Mouse (Mus musculus) liver, embryonic 16.5 days (tissue): ENCODE data around the gene Serpina3n. TPM values are rescaled to one million over a fixed set of nuclear protein-coding genes. Genes with fewer than 3 reads are reported as not detected.
A peak's percentile ranks its signal among the peaks of the same experiment; 100 is the strongest.
"Not testable (repeated sequence)": the region's sequence is repeated elsewhere in the genome, so short reads cannot be mapped to it uniquely, and the experiment has no call there.

Experiments used
- ATAC-seq: fragments of 200-750 bp; cut with Nextera tagmentation; 2 replicates; pipeline ENCODE4 v1.8.0; 2017; ENCODE audit warnings: low read depth, mild to moderate bottlenecking, moderate number of reproducible peaks, moderate library complexity
- H3K27ac ChIP-seq: fragments of 300-500 bp; sonication (generic); 2 replicates; pipeline ENCODE4 v1.5.1; 2014; ENCODE audit warnings: mild to moderate bottlenecking, low read length
- H3K27me3 ChIP-seq: fragments of 300-500 bp; sonication (generic); 2 replicates; pipeline ENCODE4 v1.6.1; 2014; ENCODE audit warnings: low read depth, low read length, mixed read lengths; ENCODE audit not compliant: control insufficient read depth, insufficient read depth
- H3K36me3 ChIP-seq: fragments of 300-500 bp; sonication (generic); 2 replicates; pipeline ENCODE4 v1.6.1; 2014; ENCODE audit warnings: mild to moderate bottlenecking; ENCODE audit not compliant: control insufficient read depth, insufficient read depth
- H3K4me1 ChIP-seq: fragments of 300-500 bp; sonication (generic); 2 replicates; pipeline ENCODE4 v1.6.1; 2014; ENCODE audit warnings: low read depth, low read length, mixed read lengths; ENCODE audit not compliant: control insufficient read depth
- H3K4me2 ChIP-seq: fragments of 300-500 bp; sonication (generic); 2 replicates; pipeline ENCODE4 v1.6.1; 2014; ENCODE audit warnings: low read depth, low read length, mixed read lengths
- H3K4me3 ChIP-seq: fragments of 300-500 bp; sonication (generic); 2 replicates; pipeline ENCODE4 v1.5.1; 2014; ENCODE audit warnings: low read depth, mild to moderate bottlenecking, low read length
- H3K9ac ChIP-seq: fragments of 300-500 bp; sonication (generic); 2 replicates; pipeline ENCODE4 v1.6.1; 2014; ENCODE audit warnings: low read depth, low read length
- H3K9me3 ChIP-seq: fragments of 300-500 bp; sonication (generic); replicated peaks from 2 replicates; pipeline ENCODE4 v1.6.1; 2016; ENCODE audit warnings: low read length; ENCODE audit not compliant: control insufficient read depth
- WGBS: fragments of 180-500 bp; shearing (Covaris S2); extraction: QIAGEN DNeasy Blood & Tissue Kit; methylation state at CpG from one replicate; pipeline ENCODE4 v1.1.7; 2014; ENCODE audit not compliant: insufficient replicate concordance; 5-methylcytosine and 5-hydroxymethylcytosine counted together
- polyA plus RNA-seq: library from polyadenylated mRNA; unstranded; fragments of >200 nt; fragmentation: Nextera tagmentation; extraction: Ambion mirVana; gene quantifications from 2 replicates; pipeline ENCODE4 v1.2.1, GENCODE M21; 2015

Serpina3n gene
- polyA plus RNA-seq, 1 experiment from 2014 or later: 4.0 TPM

GRCm38 (mm10) chr12:104388477-104388876 lies 18.1 kb upstream of the Serpina3n start:
- Histone ChIP-seq H3K4me3 (no peak overlapping the region), H3K4me1 (no peaks in the 10 kb centered on the region), H3K9me3 (no peaks in the 10 kb centered on the region), H3K4me2 (no peak overlapping the region), H3K36me3 (no peaks in the 10 kb centered on the region), H3K9ac (no peak overlapping the region), H3K27me3 (no peaks in the 10 kb centered on the region), H3K27ac (no peak overlapping the region)
- ATAC-seq: peak; percentile 32; the same call in 1 of the 2 replicates

- H3K4me1 ChIP-seq, H3K9ac ChIP-seq, H3K4me2 ChIP-seq, ATAC-seq, H3K4me3 ChIP-seq, H3K27ac ChIP-seq, H3K9me3 ChIP-seq, H3K27me3 ChIP-seq, H3K36me3 ChIP-seq: not testable (repeated sequence)
- WGBS: 12% methylated on average over 2 of the region's 2 CpGs
Observed at GRCm38 (mm10) chr12:104391057-104391456, 15.5 kb upstream of the Serpina3n start.

- no peak overlapping the region for H3K9ac ChIP-seq
- no peaks in the 10 kb centered on the region for H3K27me3 ChIP-seq
- peak; percentile 89 for ATAC-seq
- no peak overlapping the region for H3K27ac ChIP-seq
- no peak overlapping the region for H3K4me3 ChIP-seq
- 43% methylated on average over 5 of the region's 5 CpGs for WGBS
- no peaks in the 10 kb centered on the region for H3K9me3 ChIP-seq
- H3K36me3 ChIP-seq: no peaks in the 10 kb centered on the region
- H3K4me1 ChIP-seq: no peaks in the 10 kb centered on the region
- no peak overlapping the region for H3K4me2 ChIP-seq
Observed at GRCm38 (mm10) chr12:104403968-104404367, 2.6 kb upstream of the Serpina3n start.

- Histone ChIP-seq H3K27me3 (no peaks in the 10 kb centered on the region), H3K4me1 (no peaks in the 10 kb centered on the region), H3K9ac (no peak overlapping the region), H3K9me3 (no peaks in the 10 kb centered on the region), H3K4me3 (no peak overlapping the region), H3K4me2 (no peak overlapping the region), H3K36me3 (no peaks in the 10 kb centered on the region), H3K27ac (no peak overlapping the region)
- 54% methylated on average over 6 of the region's 6 CpGs for WGBS
- ATAC-seq: no peak
Observed at GRCm38 (mm10) chr12:104412507-104412906, 6.0 kb downstream of the Serpina3n start.

- 30% methylated on average over 2 of the region's 2 CpGs for WGBS
- no peak overlapping the region for H3K4me2 ChIP-seq
- ATAC-seq: no peak
Observed at GRCm38 (mm10) chr12:104414576-104414975, 8.0 kb downstream of the Serpina3n start.

GRCm38 (mm10) chr12:104415625-104416315 lies 9.2 kb downstream of the Serpina3n start:
- Histone ChIP-seq H3K27me3 (no peaks in the 10 kb centered on the region), H3K9ac (no peak overlapping the region), H3K36me3 (no peaks in the 10 kb centered on the region), H3K4me3 (no peak overlapping the region), H3K4me2 (no peak overlapping the region), H3K9me3 (no peaks in the 10 kb centered on the region), H3K27ac (no peak overlapping the region), H3K4me1 (no peaks in the 10 kb centered on the region; the same call in 1 of the 2 replicates)
- no peak for ATAC-seq
- WGBS: 44% methylated on average over 6 of the region's 6 CpGs

More at GRCm38 (mm10) chr12:104414576-104414975, 8.0 kb downstream of the Serpina3n start:
- Histone ChIP-seq H3K27me3 (no peaks in the 10 kb centered on the region), H3K4me1 (no peaks in the 10 kb centered on the region; the same call in 1 of the 2 replicates), H3K9me3 (no peaks in the 10 kb centered on the region), H3K27ac (no peak overlapping the region), H3K9ac (no peak overlapping the region), H3K4me3 (no peak overlapping the region), H3K36me3 (no peaks in the 10 kb centered on the region)

GRCm38 (mm10) chr12:104418340-104419135 lies 12.0 kb downstream of the Serpina3n start:
- peak; percentile 27; the same call in 1 of the 2 replicates for ATAC-seq
- Histone ChIP-seq H3K36me3 (no peaks in the 10 kb centered on the region), H3K4me2 (0 out of 2 replicates have a peak overlapping the region, but pooled peaks have one; percentile 12), H3K27me3 (no peaks in the 10 kb centered on the region), H3K27ac (no peak overlapping the region), H3K9ac (no peak overlapping the region), H3K4me1 (no peaks in the 10 kb centered on the region; the same call in 1 of the 2 replicates), H3K4me3 (no peak overlapping the region), H3K9me3 (no peaks in the 10 kb centered on the region)
- WGBS: 16% methylated on average over 17 of the region's 17 CpGs

- H3K4me2 ChIP-seq: no peak overlapping the region
- ATAC-seq: no peak
- no peak overlapping the region for H3K4me3 ChIP-seq
- H3K27ac ChIP-seq: no peak overlapping the region
- no peaks in the 10 kb centered on the region for H3K27me3 ChIP-seq
- H3K4me1 ChIP-seq: no peaks in the 10 kb centered on the region; the same call in 1 of the 2 replicates
- no peaks in the 10 kb centered on the region for H3K36me3 ChIP-seq
- no peak overlapping the region for H3K9ac ChIP-seq
- no peaks in the 10 kb centered on the region for H3K9me3 ChIP-seq
- WGBS: 3% methylated on average over 2 of the region's 2 CpGs
Observed at GRCm38 (mm10) chr12:104419136-104419462, 12.6 kb downstream of the Serpina3n start.
